Mouse (Mus musculus) heart, adult 2 months (tissue): ENCODE data around the gene Ppp1r12c.

ENCODE experiments used
- CTCF ChIP-seq: fragments of 200-600 bp; IDR thresholded peaks from 2 replicates; pipeline ENCODE4 v1.8.1; 2022; ENCODE audit warnings: antibody characterized with exemption, mild to moderate bottlenecking, moderate library complexity
- EP300 ChIP-seq: fragments of 200-500 bp; IDR thresholded peaks from 2 replicates; pipeline ENCODE4 v1.6.1; 2011; ENCODE audit warnings: low read depth, low read length, control low read depth; ENCODE audit not compliant: insufficient read depth
- POLR2A ChIP-seq: fragments of 200-500 bp; IDR thresholded peaks from 2 replicates; pipeline ENCODE4 v1.6.1; 2011; ENCODE audit warnings: mild to moderate bottlenecking, low read depth, low read length, control low read depth; ENCODE audit not compliant: insufficient read depth

- TF ChIP-seq POLR2A (peak; percentile 71), CTCF (no peak), EP300 (peak; percentile 75)
These were observed 10.2 kb downstream of the Ppp1r12c start for GRCm38 (mm10) chr7:4491308-4491707.
